Mouse (Mus musculus) liver, postnatal 0 days (tissue): ENCODE measurements around the gene Abcg4. TPM values are rescaled to one million over a fixed set of nuclear protein-coding genes. Genes with fewer than 3 reads are reported as not detected.

Source experiments
- ATAC-seq: fragments of 200-750 bp; cut with Nextera tagmentation; 2 replicates; pipeline ENCODE4 v1.8.0; 2017; ENCODE audit warnings: mild to moderate bottlenecking, moderate library complexity
- DNase-seq: peaks from one replicate; pipeline ENCODE4 v3.0.0-alpha.2; 2016
- H3K27ac ChIP-seq: fragments of 300-500 bp; sonication (generic); 2 replicates; pipeline ENCODE4 v1.5.1; 2014; ENCODE audit warnings: antibody characterized with exemption, moderate library complexity, mild to moderate bottlenecking, low read depth
- H3K27me3 ChIP-seq: fragments of 300-500 bp; sonication (generic); 2 replicates; pipeline ENCODE4 v1.6.1; 2014; ENCODE audit warnings: low read length, control low read depth, mixed read lengths; ENCODE audit not compliant: insufficient read depth
- H3K36me3 ChIP-seq: fragments of 300-500 bp; sonication (generic); replicated peaks from 2 replicates; pipeline ENCODE4 v1.6.1; 2014; ENCODE audit warnings: mild to moderate bottlenecking, control low read depth, low read length, moderate library complexity, mixed read lengths; ENCODE audit not compliant: insufficient read depth
- H3K4me1 ChIP-seq: fragments of 300-500 bp; sonication (generic); 2 replicates; pipeline ENCODE4 v1.6.1; 2014; ENCODE audit warnings: antibody characterized with exemption, mild to moderate bottlenecking, control low read depth; ENCODE audit not compliant: insufficient read depth
- H3K4me2 ChIP-seq: fragments of 300-500 bp; sonication (generic); 2 replicates; pipeline ENCODE4 v1.6.1; 2014; ENCODE audit warnings: low read depth, mild to moderate bottlenecking, low read length, moderate library complexity, mixed read lengths
- H3K4me3 ChIP-seq: fragments of 300-500 bp; sonication (generic); 2 replicates; pipeline ENCODE4 v1.5.1; 2014; ENCODE audit warnings: low read depth, low read length
- H3K9ac ChIP-seq: fragments of 300-500 bp; sonication (generic); replicated peaks from 2 replicates; pipeline ENCODE4 v1.6.1; 2014; ENCODE audit warnings: mild to moderate bottlenecking, moderate library complexity
- H3K9me3 ChIP-seq: fragments of 300-500 bp; sonication (generic); 2 replicates; pipeline ENCODE4 v1.6.1; 2016; ENCODE audit warnings: mild to moderate bottlenecking, control low read depth, low read length, mixed read lengths
- CTCF ChIP-seq: sonication (generic); IDR thresholded peaks from 2 replicates; pipeline ENCODE4 v1.5.1; 2016; ENCODE audit warnings: antibody characterized with exemption, low read depth
- EP300 ChIP-seq: IDR thresholded peaks from 2 replicates; pipeline ENCODE4 v1.6.1; 2016; ENCODE audit warnings: antibody characterized with exemption, low read depth, mild to moderate bottlenecking
- WGBS: fragments of 180-500 bp; shearing (Covaris S2); extraction: QIAGEN DNeasy Blood & Tissue Kit; methylation state at CpG from one replicate; pipeline ENCODE4 v1.1.7; 2014; ENCODE audit not compliant: insufficient replicate concordance; 5-methylcytosine and 5-hydroxymethylcytosine counted together
- polyA plus RNA-seq: library from polyadenylated mRNA; unstranded; fragments of >200 nt; fragmentation: Nextera tagmentation; extraction: Ambion mirVana; gene quantifications from 2 replicates; pipeline ENCODE4 v1.2.1, GENCODE M21; 2015

Gene Abcg4
- polyA plus RNA-seq, 1 experiment from 2014 or later: 4.2 TPM

GRCm38 (mm10) chr9:44335331-44336092, 47.1 kb upstream of the Abcg4 start:
- Histone ChIP-seq H3K9me3 (no peaks in the 10 kb centered on the region), H3K9ac (peak overlapping the region; percentile 93), H3K4me2 (peak overlapping the region; percentile 79), H3K36me3 (peaks cover 70% of the 10 kb centered on the region), H3K4me3 (peak overlapping the region; percentile 79), H3K4me1 (peaks cover 20% of the 10 kb centered on the region), H3K27me3 (no peaks in the 10 kb centered on the region), H3K27ac (peak overlapping the region; percentile 95)
- 0 out of 2 replicates have a peak, but pooled peaks have one; percentile 6 for TF ChIP-seq EP300
- TF ChIP-seq CTCF: no peak
- ATAC-seq (peak; percentile 2), DNase-seq (peak; percentile 78)
- under 1% methylated on average over 48 of the region's 50 CpGs for WGBS

- under 1% methylated on average over 91 of the region's 91 CpGs for WGBS
- H3K9me3 ChIP-seq: no peaks in the 10 kb centered on the region
- peak within 1 kb of the TSS; percentile 79 for H3K4me3 ChIP-seq
- TF ChIP-seq CTCF (peak; percentile 67), EP300 (peak; percentile 86)
- peak within 1 kb of the TSS; percentile 79 for H3K4me2 ChIP-seq
- peaks cover 68% of the 10 kb centered on the region for H3K36me3 ChIP-seq
- H3K27me3 ChIP-seq: no peaks in the 10 kb centered on the region
- peak within 1 kb of the TSS; percentile 93 for H3K9ac ChIP-seq
- peak; percentile 98 for DNase-seq
- H3K4me1 ChIP-seq: peaks cover 20% of the 10 kb centered on the region
- ATAC-seq: peak; percentile 87
- peak within 1 kb of the TSS; percentile 95 for H3K27ac ChIP-seq
These were observed 46.2 kb upstream of the Abcg4 start, which contains the start of gene H2afx for GRCm38 (mm10) chr9:44334396-44335330. Gene H2afx, plus strand, starts transcription at chr9:44334694.

GRCm38 (mm10) chr9:44332918-44333638, 44.7 kb upstream of the Abcg4 start:
- TF ChIP-seq CTCF (no peak), EP300 (no peak)
- Histone ChIP-seq H3K4me3 (peak overlapping the region; percentile 79), H3K9ac (no peak overlapping the region; the same call in 1 of the 2 replicates), H3K27me3 (no peaks in the 10 kb centered on the region), H3K4me1 (peaks cover 20% of the 10 kb centered on the region), H3K27ac (peak overlapping the region; percentile 76; the same call in 1 of the 2 replicates), H3K4me2 (peak overlapping the region; percentile 54), H3K36me3 (peaks cover 54% of the 10 kb centered on the region), H3K9me3 (no peaks in the 10 kb centered on the region)
- WGBS: 91% methylated on average over 13 of the region's 13 CpGs
- no peak for DNase-seq
- ATAC-seq: no peak

DNA sequence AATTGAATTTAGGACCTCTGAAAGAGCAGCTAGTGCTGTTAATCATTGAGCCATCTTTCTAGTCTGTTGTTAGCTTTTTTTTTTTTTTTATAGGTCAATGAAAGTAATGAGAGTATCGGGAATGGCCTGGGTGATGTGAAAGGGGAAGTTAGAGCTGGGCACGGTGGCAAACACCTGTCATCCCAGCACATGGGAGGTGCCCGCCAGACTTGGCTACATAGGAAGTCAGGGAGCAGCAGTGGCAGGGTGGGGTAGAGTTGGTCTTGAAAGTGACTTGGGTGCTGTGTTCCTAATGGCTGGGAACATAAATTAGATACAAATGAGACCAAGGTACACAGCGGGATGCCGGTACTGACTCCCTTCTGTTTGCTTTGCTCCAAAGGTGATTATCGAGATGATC, 42.3 kb upstream of the Abcg4 start:
- Histone ChIP-seq H3K4me2 (no peak overlapping the region), H3K27me3 (no peaks in the 10 kb centered on the region), H3K4me3 (no peak overlapping the region), H3K36me3 (peaks cover 38% of the 10 kb centered on the region), H3K9ac (no peak overlapping the region), H3K9me3 (no peaks in the 10 kb centered on the region), H3K4me1 (peaks cover 20% of the 10 kb centered on the region), H3K27ac (no peak overlapping the region)
- DNase-seq (no peak), ATAC-seq (no peak)
- no peak for TF ChIP-seq EP300
- TF ChIP-seq CTCF: no peak
- WGBS: 81% methylated on average over 6 of the region's 6 CpGs

DNA sequence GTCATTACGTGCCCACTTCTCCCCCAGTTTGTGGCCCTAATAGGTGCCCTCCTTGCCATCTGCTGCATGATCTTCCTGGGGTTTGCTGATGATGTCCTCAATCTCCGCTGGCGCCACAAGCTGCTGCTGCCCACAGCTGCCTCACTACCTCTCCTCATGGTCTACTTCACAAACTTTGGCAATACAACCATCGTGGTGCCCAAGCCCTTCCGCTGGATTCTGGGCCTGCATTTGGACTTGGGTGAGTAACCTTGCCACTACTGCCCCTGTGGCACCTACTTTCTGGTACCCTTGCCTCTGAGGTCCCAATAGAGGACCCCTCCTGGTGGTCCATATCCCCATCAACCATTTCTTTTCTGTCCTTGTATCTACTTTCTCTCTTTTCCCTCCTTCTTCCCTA, 39.5 kb upstream of the Abcg4 start:
- Histone ChIP-seq H3K4me2 (peak overlapping the region; percentile 87), H3K9me3 (no peaks in the 10 kb centered on the region), H3K9ac (peak overlapping the region; percentile 90; the same call in 1 of the 2 replicates), H3K27me3 (no peaks in the 10 kb centered on the region), H3K27ac (0 out of 2 replicates have a peak overlapping the region, but pooled peaks have one; percentile 3), H3K36me3 (peaks cover 28% of the 10 kb centered on the region), H3K4me3 (peak overlapping the region; percentile 86; the same call in 1 of the 2 replicates), H3K4me1 (peaks cover 12% of the 10 kb centered on the region)
- no peak for TF ChIP-seq CTCF
- TF ChIP-seq EP300: no peak
- 89% methylated on average over 5 of the region's 5 CpGs for WGBS
- no peak for ATAC-seq
- DNase-seq: no peak
